Mouse (Mus musculus) neural tube, embryonic 10.5 days (tissue): ENCODE data around the gene Agrp.

Source experiments
- DNase-seq: peaks from one replicate; pipeline ENCODE4 v3.0.0-alpha.2; 2017; ENCODE audit warnings: low spot score; ENCODE audit errors: extremely low spot score

Agrp gene

GRCm38 (mm10) chr8:105519591-105519990, 117.6 kb downstream of the Agrp start:
- DNase-seq = peak; percentile 59

- DNase-seq = peak; percentile 75
Observed at GRCm38 (mm10) chr8:105518436-105519313, 118.5 kb downstream of the Agrp start, which contains the start of gene Hsd11b2. Hsd11b2 (plus strand) TSS chr8:105518755.

DNA sequence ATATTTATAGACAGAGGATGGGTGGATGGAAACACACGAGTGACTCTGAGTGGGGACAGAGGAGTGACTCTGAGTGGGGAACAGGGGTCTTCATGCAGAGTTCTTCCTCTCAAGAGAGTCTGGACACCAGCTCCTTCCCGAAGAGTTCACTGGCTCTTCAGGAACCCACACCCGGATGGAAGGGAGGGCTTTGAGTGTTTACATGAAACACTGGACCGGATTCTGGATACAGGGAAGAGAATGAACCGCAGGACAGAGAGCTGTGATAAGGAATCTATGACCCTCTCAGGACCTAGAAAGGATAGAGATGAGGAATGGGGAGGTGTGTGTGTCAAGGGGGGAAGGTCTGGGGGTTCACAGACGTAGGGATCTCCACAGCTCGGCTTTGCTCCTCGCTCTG, 119.8 kb downstream of the Agrp start:
- no peak for DNase-seq
